Mouse (Mus musculus): Measurements from ENCODE around the gene Nphp4.

- no peak for TF ChIP-seq CTCF (IDR thresholded peaks at IDR 0.05; ENCODE audit: extremely low read depth, insufficient read depth, low read length)
- peak; percentile 78 for TF ChIP-seq POLR2A (IDR thresholded peaks at IDR 0.05; ENCODE audit: extremely low read depth, insufficient read depth, low read length)
These were observed 19.9 kb upstream of the Nphp4 start for GRCm38 (mm10) chr4:152456609-152457008.
